Mouse (Mus musculus): Measurements from ENCODE around the gene Bdh2.

The Bdh2 gene

GRCm38 (mm10) chr3:135280669-135281415, at the start of gene Bdh2:
Bdh2 (plus strand) TSS chr3:135281221.
- peak; percentile 85 to 90 for DNase-seq

- no peak for DNase-seq
Measured at GRCm38 (mm10) chr3:135232058-135232457, 49.0 kb upstream of the Bdh2 start.

GRCm38 (mm10) chr3:135232462-135232861, 48.6 kb upstream of the Bdh2 start:
- DNase-seq = no peak

- peak in 1 of 2 experiments; percentile 16 for DNase-seq
Measured at GRCm38 (mm10) chr3:135245733-135246132, 35.3 kb upstream of the Bdh2 start.

GRCm38 (mm10) chr3:135246828-135247227, 34.2 kb upstream of the Bdh2 start:
- DNase-seq = no peak

GRCm38 (mm10) chr3:135249104-135249503, 31.9 kb upstream of the Bdh2 start:
- no peak for DNase-seq

GRCm38 (mm10) chr3:135251825-135252224, 29.2 kb upstream of the Bdh2 start:
- no peak for DNase-seq

GRCm38 (mm10) chr3:135254784-135255183, 26.2 kb upstream of the Bdh2 start:
- no peak for DNase-seq

GRCm38 (mm10) chr3:135258919-135259318, 22.1 kb upstream of the Bdh2 start:
- DNase-seq = no peak

- peak; percentile 41 to 58 for DNase-seq
Measured at GRCm38 (mm10) chr3:135260233-135260632, 20.8 kb upstream of the Bdh2 start.

GRCm38 (mm10) chr3:135268616-135269015, 12.4 kb upstream of the Bdh2 start:
- DNase-seq = no peak

GRCm38 (mm10) chr3:135269391-135269990, 11.5 kb upstream of the Bdh2 start:
- peak; percentile 78 to 84 for DNase-seq

GRCm38 (mm10) chr3:135272627-135273026, 8.4 kb upstream of the Bdh2 start:
- DNase-seq = no peak

GRCm38 (mm10) chr3:135273047-135273446, 8.0 kb upstream of the Bdh2 start:
- no peak for DNase-seq

GRCm38 (mm10) chr3:135280160-135280559, 861 bp upstream of the Bdh2 start:
- DNase-seq = no peak

GRCm38 (mm10) chr3:135281701-135282100, 680 bp downstream of the Bdh2 start:
- DNase-seq = no peak

GRCm38 (mm10) chr3:135285256-135285655, 4.2 kb downstream of the Bdh2 start:
- peak; percentile 39 to 54 for DNase-seq

- DNase-seq = no peak
Measured at GRCm38 (mm10) chr3:135285807-135286206, 4.8 kb downstream of the Bdh2 start.

GRCm38 (mm10) chr3:135288138-135288750, 7.2 kb downstream of the Bdh2 start:
- peak; percentile 56 to 84 for DNase-seq

GRCm38 (mm10) chr3:135289148-135289547, 8.1 kb downstream of the Bdh2 start:
- DNase-seq = no peak

GRCm38 (mm10) chr3:135290249-135290894, 9.4 kb downstream of the Bdh2 start:
- DNase-seq = peak; percentile 45 to 68

- no peak for DNase-seq
Measured at GRCm38 (mm10) chr3:135293703-135294102, 12.7 kb downstream of the Bdh2 start.

- DNase-seq = no peak
Measured at GRCm38 (mm10) chr3:135295559-135295958, 14.5 kb downstream of the Bdh2 start.
